In genomic region chr7:44685531-44686402, GRCm38 (mm10) we compare ENCODE assay signal across 12 mouse cellular contexts. TPM values are rescaled to one million over a fixed set of nuclear protein-coding genes. Genes with fewer than 3 reads are reported as not detected.
A peak's percentile ranks its signal among the peaks of the same experiment; 100 is the strongest.
DNase-seq lines count a peak whose midpoint lies in the region; ATAC-seq and TF ChIP-seq lines count a peak whose summit lies in the region.
"Had no signal": no experiment of that assay in that cellular context is flagged by ENCODE, and none has a peak within 500 bp of the region (broad histone marks: within the 10 kb centered on the region; RNA-seq: fewer than 3 reads in every experiment).

No protein-coding gene starts in this region.

- H3K27ac ChIP-seq in hindbrain, embryonic 14.5 days: no peak overlapping the region
- no peak overlapping the region for H3K27ac ChIP-seq in hindbrain, embryonic 10.5 days
- H3K27ac ChIP-seq in forebrain, embryonic 12.5 days: peak overlapping the region; percentile 13; the same call in 1 of the 2 replicates
- 0 out of 2 replicates have a peak overlapping the region, but pooled peaks have one; percentile 15 for H3K27ac ChIP-seq in midbrain, embryonic 15.5 days
- no peak overlapping the region for H3K27ac ChIP-seq in gastrocnemius, adult 2 months
- no peak overlapping the region for H3K27ac ChIP-seq in thymus, adult 2 months (ENCODE audit: control insufficient read depth, insufficient read depth, low read length)

- intact Hi-C loops in gastrocnemius, adult 2 months (cut with DNase I): no loop called here

- 0 out of 2 replicates have a peak, but pooled peaks cover 4% of the 10 kb centered on the region for H3K9me3 ChIP-seq in hindbrain, embryonic 14.5 days (ENCODE audit: control insufficient read depth, low read length)
- 0 out of 2 replicates have a peak, but pooled peaks cover 4% of the 10 kb centered on the region for H3K9me3 ChIP-seq in hindbrain, embryonic 10.5 days
- H3K9me3 ChIP-seq in forebrain, embryonic 12.5 days: no peaks in the 10 kb centered on the region; the same call in 1 of the 2 replicates
- no peaks in the 10 kb centered on the region for H3K9me3 ChIP-seq in midbrain, embryonic 15.5 days
- H3K9me3 ChIP-seq: G1E had no signal

- TF ChIP-seq POLR2A in thymus, adult 2 months (IDR thresholded peaks at IDR 0.05; ENCODE audit: control insufficient read depth, extremely low read depth, insufficient read depth, low read length, poor library complexity): no peak

- DNase-seq in hindbrain, embryonic 14.5 days (ENCODE audit: low spot score): peak; percentile 28
- no peak for DNase-seq in hindbrain, embryonic 10.5 days (ENCODE audit: low spot score)
- DNase-seq in gastrocnemius, adult 2 months: no peak
- DNase-seq in liver: no peak
- DNase-seq in thymus, adult 2 months: no peak
- DNase-seq: kidney, adult 18-20 months had no signal

- TF ChIP-seq CTCF in gastrocnemius, adult 2 months (IDR thresholded peaks at IDR 0.05): no peak
- TF ChIP-seq CTCF in thymus, adult 2 months (IDR thresholded peaks at IDR 0.05; ENCODE audit: borderline replicate concordance, control insufficient read depth, extremely low read depth, insufficient read depth, low read length, poor library complexity): no peak

- WGBS in hindbrain, embryonic 14.5 days: 58% methylated on average over 17 of the region's 17 CpGs
- WGBS in hindbrain, embryonic 10.5 days: 75% methylated on average over 17 of the region's 17 CpGs
- WGBS in forebrain, embryonic 12.5 days: 65% methylated on average over 17 of the region's 17 CpGs
- WGBS in midbrain, embryonic 15.5 days: 58% methylated on average over 17 of the region's 17 CpGs
- 20% methylated on average over 17 of the region's 17 CpGs for WGBS in thymus, adult 2 months

- H3K36me3 ChIP-seq in hindbrain, embryonic 14.5 days (replicated peaks; ENCODE audit: control insufficient read depth, insufficient read depth): no peaks in the 10 kb centered on the region
- no peaks in the 10 kb centered on the region for H3K36me3 ChIP-seq in hindbrain, embryonic 10.5 days
- H3K36me3 ChIP-seq in forebrain, embryonic 12.5 days (replicated peaks): no peaks in the 10 kb centered on the region
- H3K36me3 ChIP-seq in midbrain, embryonic 15.5 days (replicated peaks): no peaks in the 10 kb centered on the region
- H3K36me3 ChIP-seq in thymus, adult 2 months (ENCODE audit: control insufficient read depth, insufficient read depth, low read length): no peaks in the 10 kb centered on the region
- H3K36me3 ChIP-seq: G1E had no signal

- H3K4me1 ChIP-seq in hindbrain, embryonic 14.5 days (replicated peaks; ENCODE audit: control insufficient read depth, insufficient read depth, low read length): peaks cover 4% of the 10 kb centered on the region; the same call in 1 of the 2 replicates
- peaks cover 5% of the 10 kb centered on the region; the same call in 1 of the 2 replicates for H3K4me1 ChIP-seq in hindbrain, embryonic 10.5 days (replicated peaks)
- H3K4me1 ChIP-seq in forebrain, embryonic 12.5 days: peaks cover 7% of the 10 kb centered on the region; the same call in 1 of the 2 replicates
- peaks cover 4% of the 10 kb centered on the region; the same call in 1 of the 2 replicates for H3K4me1 ChIP-seq in midbrain, embryonic 15.5 days
- H3K4me1 ChIP-seq in thymus, adult 2 months (replicated peaks; ENCODE audit: control insufficient read depth, insufficient read depth, low read length): peaks cover 9% of the 10 kb centered on the region

- no peak overlapping the region for H3K4me3 ChIP-seq in hindbrain, embryonic 14.5 days (replicated peaks; ENCODE audit: low read length)
- H3K4me3 ChIP-seq in hindbrain, embryonic 10.5 days: no peak overlapping the region
- no peak overlapping the region for H3K4me3 ChIP-seq in forebrain, embryonic 12.5 days (replicated peaks)
- H3K4me3 ChIP-seq in midbrain, embryonic 15.5 days: no peak overlapping the region
- H3K4me3 ChIP-seq in gastrocnemius, adult 2 months: no peak overlapping the region
- no peak overlapping the region for H3K4me3 ChIP-seq in thymus, adult 2 months (ENCODE audit: control insufficient read depth, insufficient read depth, low read length)
- H3K4me3 ChIP-seq: myocyte had no signal

- no peak overlapping the region for H3K9ac ChIP-seq in hindbrain, embryonic 14.5 days
- no peak overlapping the region for H3K9ac ChIP-seq in forebrain, embryonic 12.5 days
- H3K9ac ChIP-seq in midbrain, embryonic 15.5 days: no peak overlapping the region

- H3K4me2 ChIP-seq in hindbrain, embryonic 14.5 days (replicated peaks): no peak overlapping the region
- no peak overlapping the region for H3K4me2 ChIP-seq in forebrain, embryonic 12.5 days
- no peak overlapping the region for H3K4me2 ChIP-seq in midbrain, embryonic 15.5 days

- ATAC-seq in hindbrain, embryonic 14.5 days (ENCODE audit: low FRiP score): peak; percentile 14; the same call in 1 of the 2 replicates
- ATAC-seq in forebrain, embryonic 12.5 days (ENCODE audit: low FRiP score): 0 out of 2 replicates have a peak, but pooled peaks have one; percentile 33
- ATAC-seq in hematopoietic stem cell, adult 5-6 weeks (replicated peaks in 1 of 2; ENCODE audit: insufficient read depth in 1 of 2, low FRiP score in 2 of 2, low TSS enrichment in 1 of 2, low read depth in 1 of 2, poor library complexity in 2 of 2, severe bottlenecking in 2 of 2): peak; percentile 65 to 77
- 0 out of 2 replicates have a peak, but pooled peaks have one; percentile 33 for ATAC-seq in midbrain, embryonic 15.5 days (replicated peaks)

- H3K27me3 ChIP-seq in hindbrain, embryonic 14.5 days (ENCODE audit: control insufficient read depth, insufficient read depth, low read length): no peaks in the 10 kb centered on the region
- no peaks in the 10 kb centered on the region for H3K27me3 ChIP-seq in hindbrain, embryonic 10.5 days (ENCODE audit: insufficient read depth, poor library complexity, severe bottlenecking)
- H3K27me3 ChIP-seq in forebrain, embryonic 12.5 days: no peaks in the 10 kb centered on the region
- H3K27me3 ChIP-seq in midbrain, embryonic 15.5 days (replicated peaks): no peaks in the 10 kb centered on the region
- H3K27me3 ChIP-seq in thymus, adult 2 months (ENCODE audit: control insufficient read depth, insufficient read depth, low read length): no peaks in the 10 kb centered on the region

RNA-seq across cellular contexts. Expression of gene Myh14, which starts 15.1 kb away (rescaled TPM):
- 4.2 and 5.0 TPM in 2 replicates for polyA plus RNA-seq in hindbrain, embryonic 14.5 days (2014; fragmentation: Nextera tagmentation; extraction: Ambion mirVana)
- polyA plus RNA-seq in hindbrain, embryonic 10.5 days (2016; fragmentation: Nextera tagmentation; extraction: Ambion mirVana): 1.5 and 2.4 TPM in 2 replicates
- polyA plus RNA-seq in forebrain, embryonic 12.5 days (2016; fragmentation: Nextera tagmentation; extraction: Ambion mirVana): 2.1 and 2.3 TPM in 2 replicates
- total RNA-seq in hematopoietic stem cell, adult 5-6 weeks (2017): 0.10 and 0.38 TPM in 2 replicates
- polyA plus RNA-seq in midbrain, embryonic 15.5 days (2015; fragmentation: Nextera tagmentation; extraction: Ambion mirVana): 2.3 and 2.9 TPM in 2 replicates
- total RNA-seq in gastrocnemius, adult 2 months (2021): 10 to 100 TPM; 32.0 to 36.7 TPM
- polyA plus RNA-seq in thymus, adult 2 months (2012; rRNA removed): 1.9 and 3.7 TPM in 2 replicates
- total RNA-seq: G1E had no signal
- polyA plus RNA-seq: G1E had no signal

RNA-seq across cellular contexts. Expression of gene Izumo2, which starts 22.8 kb away (rescaled TPM):
- polyA plus RNA-seq in hindbrain, embryonic 14.5 days (2014; fragmentation: Nextera tagmentation; extraction: Ambion mirVana): not detected in 2 replicates
- polyA plus RNA-seq in hindbrain, embryonic 10.5 days (2016; fragmentation: Nextera tagmentation; extraction: Ambion mirVana): not detected in 2 replicates
- polyA plus RNA-seq in forebrain, embryonic 12.5 days (2016; fragmentation: Nextera tagmentation; extraction: Ambion mirVana): not detected in 2 replicates
- total RNA-seq in hematopoietic stem cell, adult 5-6 weeks (2017): not detected in 2 replicates
- not detected in 2 replicates for polyA plus RNA-seq in midbrain, embryonic 15.5 days (2015; fragmentation: Nextera tagmentation; extraction: Ambion mirVana)
- total RNA-seq in gastrocnemius, adult 2 months (2021): not detected
- polyA plus RNA-seq in thymus, adult 2 months (2012; rRNA removed): not detected in 2 replicates
- total RNA-seq: G1E; left cerebral cortex, postnatal 36 days had no signal
- polyA plus RNA-seq: G1E, myocyte had no signal

Comparison
In these comparisons a context has a peak if more than half of its experiments do, and no peak if none do; other contexts are left out.
1. ATAC-seq: peak in every context shown above with its lines; median percentile 71 in hematopoietic stem cell, adult 5-6 weeks; 33 in forebrain, embryonic 12.5 days; 33 in midbrain, embryonic 15.5 days; 14 in hindbrain, embryonic 14.5 days.
2. H3K27ac ChIP-seq: peak in forebrain, embryonic 12.5 days (single experiment) and midbrain, embryonic 15.5 days (single experiment); none in hindbrain, embryonic 14.5 days (single experiment), hindbrain, embryonic 10.5 days (single experiment), gastrocnemius, adult 2 months (single experiment) and thymus, adult 2 months (single experiment).